Mouse (Mus musculus) intestine, postnatal 0 days (tissue): Measurements from ENCODE around the gene Atp5h. TPM values are rescaled to one million over a fixed set of nuclear protein-coding genes. Genes with fewer than 3 reads are reported as not detected.
A peak's percentile ranks its signal among the peaks of the same experiment; 100 is the strongest.

Experiments used
- ATAC-seq: fragments of 200-750 bp; cut with Nextera tagmentation; 2 replicates; pipeline ENCODE4 v1.8.0; 2017; ENCODE audit warnings: mild to moderate bottlenecking, moderate TSS enrichment, moderate library complexity
- H3K27ac ChIP-seq: fragments of 300-500 bp; sonication (generic); 2 replicates; pipeline ENCODE4 v1.5.1; 2014; ENCODE audit warnings: mild to moderate bottlenecking, low read depth, low read length, moderate library complexity
- H3K27me3 ChIP-seq: fragments of 300-500 bp; sonication (generic); replicated peaks from 2 replicates; pipeline ENCODE4 v1.6.1; 2014; ENCODE audit warnings: low read length, mixed read lengths; ENCODE audit not compliant: control insufficient read depth, insufficient read depth
- H3K36me3 ChIP-seq: fragments of 300-500 bp; sonication (generic); 2 replicates; pipeline ENCODE4 v1.6.1; 2014; ENCODE audit warnings: mild to moderate bottlenecking, moderate library complexity; ENCODE audit not compliant: control insufficient read depth, insufficient read depth
- H3K4me1 ChIP-seq: fragments of 300-500 bp; sonication (generic); replicated peaks from 2 replicates; pipeline ENCODE4 v1.6.1; 2014; ENCODE audit warnings: antibody characterized with exemption, low read length, mixed read lengths; ENCODE audit not compliant: control insufficient read depth, insufficient read depth
- H3K4me2 ChIP-seq: fragments of 300-500 bp; sonication (generic); replicated peaks from 2 replicates; pipeline ENCODE4 v1.6.1; 2014; ENCODE audit warnings: low read depth, mild to moderate bottlenecking, moderate library complexity
- H3K4me3 ChIP-seq: fragments of 300-500 bp; sonication (generic); 2 replicates; pipeline ENCODE4 v1.5.1; 2014; ENCODE audit warnings: low read depth, low read length
- H3K9ac ChIP-seq: fragments of 300-500 bp; sonication (generic); 2 replicates; pipeline ENCODE4 v1.6.1; 2014; ENCODE audit warnings: mild to moderate bottlenecking, low read depth, low read length
- H3K9me3 ChIP-seq: fragments of 300-500 bp; sonication (generic); 2 replicates; pipeline ENCODE4 v1.6.1; 2016; ENCODE audit warnings: mixed run types; ENCODE audit not compliant: control insufficient read depth
- CTCF ChIP-seq: sonication (generic); IDR thresholded peaks from 2 replicates; pipeline ENCODE4 v1.5.1; 2016; ENCODE audit warnings: low read depth, mild to moderate bottlenecking, control low read depth, antibody characterized with exemption, moderate library complexity
- WGBS: fragments of 180-500 bp; shearing (Covaris S2); extraction: QIAGEN DNeasy Blood & Tissue Kit; methylation state at CpG from one replicate; pipeline ENCODE4 v1.1.7; 2014; 5-methylcytosine and 5-hydroxymethylcytosine counted together
- polyA plus RNA-seq: library from polyadenylated mRNA; unstranded; fragments of >200 nt; fragmentation: Nextera tagmentation; extraction: Ambion mirVana; gene quantifications from 2 replicates; pipeline ENCODE4 v1.2.1, GENCODE M21; 2015

Atp5h gene
- polyA plus RNA-seq, 1 experiment from 2014 or later = 1,272 TPM

DNA sequence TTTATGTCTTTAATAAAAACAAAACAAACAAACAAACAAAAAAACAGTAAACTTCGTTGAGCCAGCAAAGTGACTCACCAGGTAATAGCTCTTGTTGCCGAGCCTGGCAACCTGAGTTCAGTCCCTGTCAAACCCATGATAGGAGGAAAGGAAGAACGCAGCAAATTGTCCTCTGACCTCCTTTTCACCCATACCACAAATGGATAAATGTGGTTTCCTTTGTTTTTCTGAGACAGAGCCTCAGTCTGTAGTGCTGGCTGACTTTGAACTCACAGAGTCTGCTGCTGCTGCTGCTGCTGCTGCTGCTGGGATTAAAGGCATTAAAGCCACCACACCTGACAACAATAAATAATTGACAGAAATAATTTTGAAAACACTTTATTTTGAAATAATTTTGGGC is 3.3 kb upstream of the Atp5h start:
- H3K27ac ChIP-seq = no peak overlapping the region
- peaks cover 3% of the 10 kb centered on the region; the same call in 1 of the 2 replicates for H3K4me1 ChIP-seq
- 71% methylated on average over 3 of the region's 3 CpGs for WGBS
- no peak overlapping the region for H3K4me2 ChIP-seq
- no peak overlapping the region for H3K4me3 ChIP-seq
- no peaks in the 10 kb centered on the region for H3K9me3 ChIP-seq
- H3K36me3 ChIP-seq = peaks cover 34% of the 10 kb centered on the region
- H3K27me3 ChIP-seq = no peaks in the 10 kb centered on the region
- no peak overlapping the region for H3K9ac ChIP-seq
- TF ChIP-seq CTCF = no peak
- ATAC-seq = no peak

DNA sequence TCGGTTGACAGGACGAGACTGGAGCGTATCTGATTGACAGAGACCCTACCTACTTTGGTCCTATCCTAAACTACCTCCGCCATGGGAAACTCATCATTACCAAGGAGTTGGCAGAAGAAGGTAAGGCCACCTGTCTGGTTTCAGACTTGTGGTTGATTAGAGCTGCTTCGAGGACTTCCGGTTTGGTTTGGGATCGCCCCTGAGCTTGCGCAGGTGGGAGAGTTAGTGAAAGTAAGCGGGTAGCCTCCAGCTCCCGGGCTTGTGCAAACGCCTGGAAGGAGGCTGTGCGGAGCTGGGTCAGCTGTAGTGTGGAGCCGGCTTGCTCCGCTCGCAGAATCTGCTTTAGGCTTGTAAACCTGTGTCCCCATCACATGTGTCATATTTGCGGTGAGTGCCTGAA is 2.2 kb upstream of the Atp5h start:
- H3K27ac ChIP-seq = no peak overlapping the region
- H3K4me1 ChIP-seq = peaks cover 3% of the 10 kb centered on the region; the same call in 1 of the 2 replicates
- no peak overlapping the region for H3K9ac ChIP-seq
- peak overlapping the region; percentile 91 for H3K4me2 ChIP-seq
- no peak for ATAC-seq
- no peak for TF ChIP-seq CTCF
- no peak overlapping the region for H3K4me3 ChIP-seq
- H3K36me3 ChIP-seq = peaks cover 39% of the 10 kb centered on the region
- no peaks in the 10 kb centered on the region for H3K27me3 ChIP-seq
- WGBS = 85% methylated on average over 16 of the region's 16 CpGs
- no peaks in the 10 kb centered on the region for H3K9me3 ChIP-seq

DNA sequence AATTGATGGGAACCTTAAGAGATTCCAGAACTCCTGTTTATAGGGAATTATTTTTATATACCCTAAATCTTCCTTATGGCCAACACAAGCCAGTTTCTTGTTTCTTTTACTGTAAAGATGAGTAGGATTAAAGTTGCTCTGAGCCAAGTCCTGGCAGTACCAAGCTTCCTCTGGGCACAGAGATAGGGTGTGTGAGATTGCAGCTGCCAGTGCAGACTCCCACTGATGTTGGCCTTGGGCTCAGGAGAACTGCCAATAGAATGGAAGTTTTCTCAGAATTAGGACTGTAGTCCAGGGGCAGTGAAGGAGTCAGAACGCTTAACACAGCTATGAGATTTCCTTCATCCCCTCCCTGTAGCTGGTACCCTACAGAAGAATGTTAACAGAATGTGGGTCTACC is 1.6 kb upstream of the Atp5h start:
- Histone ChIP-seq H3K27me3 (no peaks in the 10 kb centered on the region), H3K36me3 (peaks cover 38% of the 10 kb centered on the region), H3K27ac (no peak overlapping the region), H3K4me1 (peaks cover 3% of the 10 kb centered on the region; the same call in 1 of the 2 replicates), H3K9ac (no peak overlapping the region), H3K4me2 (peak overlapping the region; percentile 91), H3K4me3 (peak overlapping the region; percentile 98), H3K9me3 (no peaks in the 10 kb centered on the region)
- no peak for TF ChIP-seq CTCF
- WGBS = 36% methylated on average over 1 of the region's 1 CpGs
- no peak for ATAC-seq

DNA sequence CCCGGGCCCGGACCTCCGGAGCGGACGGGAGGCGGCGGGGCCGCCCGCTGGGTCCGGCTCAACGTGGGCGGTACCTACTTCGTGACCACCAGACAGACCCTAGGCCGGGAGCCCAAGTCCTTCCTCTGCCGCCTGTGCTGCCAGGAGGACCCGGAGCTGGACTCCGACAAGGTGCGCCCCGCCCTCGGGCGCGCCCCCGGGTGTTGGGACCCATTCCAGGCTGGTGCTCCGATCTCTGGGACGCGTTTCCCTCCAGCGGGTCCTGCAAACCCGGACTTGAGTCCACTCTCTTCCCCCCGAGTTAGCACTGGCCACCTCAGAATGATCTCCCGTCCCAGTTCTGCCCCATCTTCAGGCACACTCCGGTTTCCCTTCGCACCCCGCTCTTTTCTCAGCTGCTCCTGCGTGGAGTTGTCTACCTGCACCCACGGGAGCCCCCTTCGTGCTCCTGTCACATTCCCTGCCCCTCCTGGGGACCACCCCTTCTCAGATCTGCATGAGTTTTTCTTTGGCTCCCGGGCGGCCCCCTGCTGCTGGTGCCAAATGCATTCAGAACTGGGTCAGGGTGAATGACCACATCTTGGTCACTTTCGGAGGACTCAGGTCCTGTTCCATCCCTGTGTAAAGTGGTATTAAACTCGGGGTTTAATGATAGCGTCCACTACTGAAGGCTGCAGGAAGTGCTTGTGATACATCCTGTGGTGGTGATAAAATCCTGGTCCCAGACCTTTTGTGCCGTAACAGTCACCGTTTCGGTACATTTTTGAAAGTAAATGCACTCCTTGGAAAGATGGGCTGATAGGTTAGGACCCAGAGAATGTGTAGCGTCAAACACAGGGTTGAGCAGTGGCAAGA is 801 bp upstream of the Atp5h start:
- TF ChIP-seq CTCF = peak; percentile 34
- Histone ChIP-seq H3K9ac (peak overlapping the region; percentile 95), H3K9me3 (no peaks in the 10 kb centered on the region), H3K27ac (peak overlapping the region; percentile 86), H3K4me1 (peaks cover 3% of the 10 kb centered on the region; the same call in 1 of the 2 replicates), H3K4me2 (peak overlapping the region; percentile 91), H3K27me3 (no peaks in the 10 kb centered on the region), H3K36me3 (peaks cover 41% of the 10 kb centered on the region), H3K4me3 (peak overlapping the region; percentile 98)
- WGBS = 1% methylated on average over 42 of the region's 45 CpGs
- peak; percentile 58 for ATAC-seq

DNA sequence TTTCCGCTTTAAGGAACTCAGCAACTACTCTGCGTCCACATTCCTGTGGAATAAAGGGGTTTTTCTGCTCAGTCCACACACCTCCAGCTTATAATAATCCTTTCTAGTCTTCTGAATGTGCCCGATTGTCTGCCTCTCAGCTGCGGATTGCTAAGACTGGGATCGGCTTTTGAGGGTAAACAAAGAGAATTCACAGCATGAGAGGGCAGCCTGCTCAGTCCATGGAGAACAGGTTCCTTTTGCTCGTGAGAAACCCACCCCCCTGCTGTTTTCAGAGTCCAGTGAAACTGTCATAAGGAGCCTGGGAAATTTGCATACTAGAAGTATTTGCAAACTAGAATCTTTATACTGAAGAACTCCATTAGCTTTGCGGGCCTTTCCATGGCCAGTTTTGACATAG is 10.2 kb downstream of the Atp5h start:
- no peak for ATAC-seq
- no peak overlapping the region for H3K27ac ChIP-seq
- no peak overlapping the region for H3K4me3 ChIP-seq
- no peaks in the 10 kb centered on the region; the same call in 1 of the 2 replicates for H3K4me1 ChIP-seq
- no peak overlapping the region for H3K4me2 ChIP-seq
- no peak for TF ChIP-seq CTCF
- H3K27me3 ChIP-seq = no peaks in the 10 kb centered on the region
- H3K9ac ChIP-seq = no peak overlapping the region
- 87% methylated on average over 7 of the region's 7 CpGs for WGBS
- peaks cover 27% of the 10 kb centered on the region; the same call in 1 of the 2 replicates for H3K36me3 ChIP-seq
- H3K9me3 ChIP-seq = no peaks in the 10 kb centered on the region

DNA sequence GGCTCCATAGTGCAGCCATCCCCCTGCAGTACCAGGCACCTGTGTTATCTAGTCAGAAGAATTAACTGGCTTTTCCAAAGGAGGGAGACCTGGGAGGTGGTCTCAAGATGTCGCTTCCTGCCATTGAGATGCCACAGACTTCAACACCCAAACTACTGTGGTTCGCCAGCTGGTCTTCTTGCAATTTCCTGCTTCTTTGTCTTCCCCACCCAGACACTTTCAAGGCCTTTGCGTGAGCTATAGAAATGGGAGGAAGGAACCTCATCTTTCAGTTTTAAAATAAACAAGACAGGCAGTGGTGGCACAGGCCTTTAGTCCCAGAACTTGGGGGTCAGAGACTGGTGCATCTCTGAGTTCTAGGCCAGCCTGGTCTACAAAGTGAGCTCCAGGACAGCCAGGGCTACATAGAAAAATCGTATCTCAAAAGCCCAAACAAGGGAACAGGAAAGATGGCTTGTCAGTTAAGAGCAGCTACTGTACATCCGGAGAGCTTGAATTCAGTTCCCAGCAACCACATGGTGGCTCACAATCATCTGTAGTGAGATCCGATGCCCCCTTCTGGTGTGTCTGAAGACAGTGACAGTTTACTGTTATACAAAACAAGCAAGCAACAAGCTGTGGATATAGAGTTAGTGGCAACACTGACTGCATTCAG is 11.4 kb downstream of the Atp5h start:
- WGBS = 75% methylated on average over 6 of the region's 6 CpGs
- Histone ChIP-seq H3K27me3 (no peaks in the 10 kb centered on the region), H3K4me1 (0 out of 2 replicates have a peak, but pooled peaks cover 4% of the 10 kb centered on the region), H3K4me2 (no peak overlapping the region), H3K9ac (no peak overlapping the region), H3K36me3 (peaks cover 27% of the 10 kb centered on the region; the same call in 1 of the 2 replicates), H3K27ac (no peak overlapping the region), H3K4me3 (no peak overlapping the region), H3K9me3 (no peaks in the 10 kb centered on the region)
- no peak for ATAC-seq
- no peak for TF ChIP-seq CTCF
